Mouse (Mus musculus): ENCODE data around the gene Nat14.

The Nat14 gene

GRCm38 (mm10) chr7:4948386-4948785, 26.6 kb downstream of the Nat14 start:
- no peak for DNase-seq (ENCODE audit: low spot score in 2 of 2)

DNA sequence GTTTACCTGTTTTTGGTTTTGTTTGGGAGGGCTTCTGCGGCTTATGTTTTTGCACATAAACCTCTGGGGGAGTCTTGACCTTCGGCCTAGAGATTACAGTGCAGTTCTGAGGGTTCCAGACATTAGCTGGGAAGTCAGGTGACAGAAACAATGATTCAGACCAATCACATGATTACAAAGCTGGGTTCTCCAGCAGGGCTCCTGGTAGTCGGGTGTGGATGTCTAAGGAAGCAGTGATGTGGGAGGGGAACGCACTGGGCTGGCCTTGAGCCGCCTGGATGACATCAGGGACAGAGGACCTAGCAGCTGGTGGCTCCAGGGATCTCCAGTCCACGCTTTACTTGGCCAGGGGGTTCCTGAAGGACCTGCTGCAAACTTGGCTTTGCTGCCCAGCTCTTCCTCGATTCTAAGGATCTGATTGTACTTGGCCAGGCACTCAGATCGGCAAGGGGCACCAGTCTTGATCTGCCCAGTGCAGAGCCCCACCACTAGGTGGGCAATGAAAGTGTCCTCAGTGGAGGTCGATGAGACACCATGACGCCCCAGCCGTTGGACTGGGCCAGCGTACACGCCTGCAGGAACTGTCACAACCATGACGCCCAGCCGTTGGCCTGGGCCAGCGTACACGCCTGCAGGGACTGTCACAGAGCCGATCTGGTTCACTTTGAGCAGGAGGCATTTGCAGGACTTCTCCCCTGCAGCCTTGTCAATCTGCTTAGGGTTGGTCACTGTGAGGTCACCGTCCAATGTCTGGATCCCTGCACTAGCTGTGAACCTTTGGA, 28.9 kb downstream of the Nat14 start:
- DNase-seq (ENCODE audit: low spot score in 2 of 2), result no peak

DNA sequence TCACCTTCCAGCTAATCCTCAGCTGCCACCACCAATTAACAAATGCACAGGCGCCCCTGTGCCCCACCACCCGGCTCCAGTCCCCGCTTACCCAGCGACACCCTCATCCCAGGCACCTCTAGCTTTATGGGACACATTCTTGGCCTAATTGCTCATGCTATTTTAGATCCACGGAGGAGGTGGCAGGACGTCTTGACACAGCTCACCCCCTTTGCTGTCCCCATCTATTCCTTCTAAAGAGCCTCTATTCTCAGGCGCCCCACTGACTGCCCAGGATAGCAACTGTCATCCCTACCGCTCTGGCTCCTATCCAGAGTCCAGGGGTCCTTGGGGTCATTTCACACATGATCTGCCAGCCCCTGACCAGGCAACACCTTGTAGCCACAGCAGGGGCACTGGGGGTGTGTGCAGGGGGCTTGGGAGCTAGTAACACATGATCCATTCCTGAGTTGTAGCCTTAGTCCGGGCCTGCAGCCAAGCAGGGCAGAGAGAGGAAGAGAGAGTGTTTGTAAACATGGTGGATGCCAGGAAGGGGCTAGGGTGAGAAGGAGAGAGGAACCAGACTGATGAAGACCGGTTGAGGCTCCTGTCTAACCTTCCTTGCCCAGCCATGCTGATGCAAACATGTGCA, 32.1 kb downstream of the Nat14 start:
- no peak for DNase-seq (ENCODE audit: low spot score in 2 of 2)

DNA sequence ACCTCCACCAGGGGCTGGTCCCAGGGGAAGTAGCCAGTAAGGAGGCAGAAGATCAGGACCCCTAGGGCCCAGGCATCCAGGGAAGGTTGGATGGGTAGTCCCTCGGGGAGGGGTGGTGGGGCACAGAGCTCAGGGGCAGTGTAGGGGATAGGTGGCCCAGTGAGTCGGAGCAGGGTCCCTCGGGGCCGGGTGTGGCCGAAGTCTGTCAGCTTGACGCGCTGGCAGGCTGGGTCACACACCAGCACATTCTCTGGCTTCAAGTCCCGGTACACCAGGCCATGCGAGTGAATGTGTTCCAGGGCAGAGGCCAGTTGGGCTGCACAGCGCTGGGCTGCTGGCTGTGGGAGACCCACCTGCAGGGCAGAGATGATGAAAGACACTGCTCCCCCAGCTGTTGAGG, 35.5 kb downstream of the Nat14 start:
- DNase-seq (ENCODE audit: low spot score in 2 of 2), result no peak

- no peak for DNase-seq (ENCODE audit: low spot score in 2 of 2)
These were observed 41.7 kb downstream of the Nat14 start for GRCm38 (mm10) chr7:4963527-4963926.

GRCm38 (mm10) chr7:4964272-4964671, 42.4 kb downstream of the Nat14 start, which contains the start of gene Sbk2:
Gene Sbk2, minus strand, starts transcription at chr7:4964406.
- DNase-seq (ENCODE audit: low spot score in 2 of 2), result peak; percentile 16 to 73

- DNase-seq (ENCODE audit: low spot score in 2 of 2), result no peak
These were observed 43.2 kb downstream of the Nat14 start for GRCm38 (mm10) chr7:4964988-4965387.

DNA sequence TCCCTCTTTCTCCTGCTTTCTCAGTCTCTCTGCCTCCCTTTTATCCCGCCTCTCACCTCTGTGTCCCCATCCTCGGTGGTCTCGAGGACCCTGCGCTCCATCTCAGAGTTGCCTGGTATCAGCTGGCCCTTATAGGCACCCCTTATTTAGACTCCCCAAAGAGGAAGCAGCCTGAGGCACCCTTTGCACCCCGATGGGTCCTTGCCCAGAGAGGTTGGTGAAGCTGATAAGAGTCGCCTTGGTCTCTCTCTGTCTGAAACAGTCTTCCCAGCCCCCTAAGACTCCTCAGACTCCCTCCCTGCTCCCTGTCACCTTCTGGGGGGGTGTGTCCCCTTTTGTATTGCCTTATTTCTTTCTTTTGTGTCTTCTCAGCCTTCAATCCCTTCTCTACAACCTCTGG, 49.2 kb downstream of the Nat14 start, which contains the start of gene Sbk3:
TSS of gene Sbk3 (minus strand) at position 101 of the 400 bp plus-strand sequence.
- no peak for DNase-seq (ENCODE audit: low spot score in 2 of 2)

DNA sequence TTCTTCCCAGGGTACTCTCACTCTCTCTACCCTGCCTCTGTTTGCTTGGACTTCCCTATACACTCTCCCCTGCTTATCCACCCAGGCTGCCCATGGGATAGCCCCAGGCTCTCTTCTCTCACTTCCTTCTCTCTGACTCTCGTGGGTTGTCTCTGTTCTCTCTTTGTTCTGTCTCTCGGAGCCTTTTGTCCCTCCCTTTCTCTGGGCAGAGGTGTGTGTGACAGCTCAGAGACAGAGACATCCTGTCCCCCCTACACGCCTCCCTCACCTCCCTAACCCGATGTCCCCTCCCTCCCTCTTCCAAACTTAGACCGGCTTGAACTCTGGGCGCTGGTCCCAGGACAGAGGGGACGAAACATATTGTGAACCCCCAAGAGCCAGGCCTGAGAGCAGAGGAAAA, 49.9 kb downstream of the Nat14 start:
- DNase-seq (ENCODE audit: low spot score in 2 of 2), result no peak

DNA sequence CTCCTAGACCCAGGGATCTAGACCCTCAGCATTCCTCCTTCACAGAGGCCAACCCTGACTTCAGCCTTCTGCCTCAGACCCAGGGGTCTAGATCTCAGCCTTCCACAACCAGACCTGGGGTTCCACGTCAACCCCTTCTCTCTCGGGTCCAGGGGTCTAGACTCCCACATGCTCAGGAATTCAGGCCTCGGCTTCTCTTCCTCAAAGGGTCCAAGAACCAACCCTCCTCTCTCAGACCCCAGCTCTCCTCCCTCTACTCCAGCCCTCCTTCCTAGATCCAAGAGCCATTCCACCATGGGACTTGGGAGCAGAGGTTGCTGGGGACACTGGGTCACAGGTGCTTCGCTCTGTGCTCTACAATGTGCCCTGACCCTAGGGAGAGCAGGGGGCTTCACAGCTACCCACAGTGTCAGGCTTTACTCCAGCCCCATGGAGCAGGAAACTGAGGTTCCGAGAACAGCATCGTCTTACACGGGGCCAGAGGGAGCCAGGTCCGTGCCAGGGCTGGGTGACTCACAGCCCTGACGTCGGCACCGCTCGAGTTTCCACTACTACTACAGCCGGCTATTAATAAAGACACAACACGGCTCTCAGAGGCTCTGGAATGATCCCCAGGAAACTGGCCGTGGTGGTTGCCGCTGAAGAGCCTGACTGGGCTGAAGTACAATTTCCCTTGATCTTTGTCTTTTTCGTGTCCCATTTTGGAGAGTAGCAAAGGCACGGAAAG, 50.7 kb downstream of the Nat14 start:
- DNase-seq (ENCODE audit: low spot score in 2 of 2), result peak in 1 of 2 experiments; percentile 9

Measured in left cerebral cortex, adult 9 months (tissue).